Comparison of ENCODE assay signal across 18 mouse cellular contexts in genomic region chr8:106052510-106053089, GRCm38 (mm10). TPM values are rescaled to one million over a fixed set of nuclear protein-coding genes. Genes with fewer than 3 reads are reported as not detected.
DNase-seq lines count a peak whose midpoint lies in the region; ATAC-seq and TF ChIP-seq lines count a peak whose summit lies in the region.
"Had no signal": no experiment of that assay in that cellular context is flagged by ENCODE, and none has a peak within 500 bp of the region (broad histone marks: within the 10 kb centered on the region; RNA-seq: fewer than 3 reads in every experiment).

No protein-coding gene starts in this region.

- no peak for TF ChIP-seq EP300 in heart, postnatal 0 days (IDR thresholded peaks at IDR 0.05; ENCODE audit: low read depth)

- intact Hi-C loops in gastrocnemius, postnatal 36 days (cut with DNase I), result no loop called here
- intact Hi-C loops in left cerebral cortex, postnatal 36 days (cut with DNase I), result no loop called here

- H3K27me3 ChIP-seq in heart, postnatal 0 days (ENCODE audit: control insufficient read depth, insufficient read depth, low read length), result no peaks in the 10 kb centered on the region
- no peaks in the 10 kb centered on the region for H3K27me3 ChIP-seq in intestine, embryonic 14.5 days (replicated peaks; ENCODE audit: control insufficient read depth, insufficient read depth, low read length)
- no peaks in the 10 kb centered on the region for H3K27me3 ChIP-seq in neural tube, embryonic 15.5 days (replicated peaks)
- H3K27me3 ChIP-seq: heart, embryonic 12.5 days; hindbrain, embryonic 15.5 days had no signal

- ATAC-seq in heart, postnatal 0 days (ENCODE audit: insufficient read depth, low read depth), result no peak
- ATAC-seq in intestine, embryonic 14.5 days (replicated peaks; ENCODE audit: low FRiP score, low TSS enrichment, low read depth), result no peak
- no peak for ATAC-seq in neural tube, embryonic 15.5 days (ENCODE audit: low FRiP score)

- no peak overlapping the region for H3K9ac ChIP-seq in heart, postnatal 0 days (replicated peaks; ENCODE audit: low read depth, low read length)
- H3K9ac ChIP-seq in intestine, embryonic 14.5 days (ENCODE audit: low read length), result no peak overlapping the region
- no peak overlapping the region for H3K9ac ChIP-seq in neural tube, embryonic 15.5 days (replicated peaks)
- H3K9ac ChIP-seq: heart, embryonic 12.5 days; hindbrain, embryonic 15.5 days had no signal

- H3K9me3 ChIP-seq in heart, postnatal 0 days (replicated peaks; ENCODE audit: control insufficient read depth, low read length), result no peaks in the 10 kb centered on the region
- H3K9me3 ChIP-seq in intestine, embryonic 14.5 days (ENCODE audit: control insufficient read depth, low read length), result no peaks in the 10 kb centered on the region
- no peaks in the 10 kb centered on the region for H3K9me3 ChIP-seq in neural tube, embryonic 15.5 days (replicated peaks)
- H3K9me3 ChIP-seq: heart, embryonic 12.5 days; hindbrain, embryonic 15.5 days; limb, embryonic 10.5 days; midbrain, embryonic 10.5 days had no signal

- no peaks in the 10 kb centered on the region for H3K4me1 ChIP-seq in heart, postnatal 0 days (ENCODE audit: control insufficient read depth, insufficient read depth)
- no peaks in the 10 kb centered on the region for H3K4me1 ChIP-seq in intestine, embryonic 14.5 days (replicated peaks; ENCODE audit: control insufficient read depth, insufficient read depth, low read length)
- H3K4me1 ChIP-seq in neural tube, embryonic 15.5 days, result no peaks in the 10 kb centered on the region
- H3K4me1 ChIP-seq: hindbrain, embryonic 15.5 days; limb, embryonic 10.5 days; midbrain, embryonic 10.5 days had no signal

- no peak overlapping the region; the same call in 1 of the 2 replicates for H3K4me2 ChIP-seq in heart, postnatal 0 days (ENCODE audit: low read depth, low read length)
- H3K4me2 ChIP-seq in intestine, embryonic 14.5 days (ENCODE audit: low read length), result no peak overlapping the region
- H3K4me2 ChIP-seq in neural tube, embryonic 15.5 days, result no peak overlapping the region
- H3K4me2 ChIP-seq: heart, embryonic 12.5 days; hindbrain, embryonic 15.5 days had no signal

- WGBS in heart, postnatal 0 days, result 82% methylated on average over 9 of the region's 9 CpGs
- WGBS in intestine, embryonic 14.5 days, result 83% methylated on average over 9 of the region's 9 CpGs
- 90% methylated on average over 9 of the region's 9 CpGs for WGBS in neural tube, embryonic 15.5 days

- H3K36me3 ChIP-seq in heart, postnatal 0 days (replicated peaks; ENCODE audit: control insufficient read depth, insufficient read depth, low read length), result peaks cover 26% of the 10 kb centered on the region
- peaks cover 20% of the 10 kb centered on the region for H3K36me3 ChIP-seq in intestine, embryonic 14.5 days (ENCODE audit: control insufficient read depth, insufficient read depth, low read length)
- peaks cover 38% of the 10 kb centered on the region for H3K36me3 ChIP-seq in neural tube, embryonic 15.5 days

- no peak overlapping the region for H3K4me3 ChIP-seq in heart, postnatal 0 days (ENCODE audit: low read depth, low read length)
- no peak overlapping the region for H3K4me3 ChIP-seq in intestine, embryonic 14.5 days (ENCODE audit: low read depth, low read length)
- no peak overlapping the region for H3K4me3 ChIP-seq in neural tube, embryonic 15.5 days (replicated peaks)
- H3K4me3 ChIP-seq: heart, embryonic 12.5 days; hindbrain, embryonic 15.5 days; limb, embryonic 10.5 days; midbrain, embryonic 10.5 days had no signal

- peak overlapping the region; percentile 1; the same call in 1 of the 2 replicates for H3K27ac ChIP-seq in heart, postnatal 0 days (ENCODE audit: low read depth)
- 0 out of 2 replicates have a peak overlapping the region, but pooled peaks have one; percentile 16 for H3K27ac ChIP-seq in intestine, embryonic 14.5 days (ENCODE audit: low read depth)
- no peak overlapping the region for H3K27ac ChIP-seq in neural tube, embryonic 15.5 days (replicated peaks)
- H3K27ac ChIP-seq: hindbrain, embryonic 15.5 days; limb, embryonic 10.5 days; midbrain, embryonic 10.5 days had no signal

- DNase-seq in heart, postnatal 0 days (ENCODE audit: low spot score), result no peak
- DNase-seq in heart, adult 8-10 months (ENCODE audit: low spot score), result no peak
- DNase-seq in CD4-positive, CD25-positive, alpha-beta regulatory T cell, adult 2 months (ENCODE audit: low read depth, low spot score), result peak; percentile 75
- no peak for DNase-seq in intestine, embryonic 14.5 days (ENCODE audit: low spot score)
- DNase-seq in spleen, postnatal 36 days (ENCODE audit: low spot score in 2 of 2), result peak; percentile 91 to 93
- DNase-seq in gastrocnemius, postnatal 36 days, result no peak
- DNase-seq in left cerebral cortex, postnatal 36 days (ENCODE audit: low spot score in 2 of 2), result no peak
- DNase-seq: adrenal gland, postnatal 14 days; cerebellum, adult 11-12 months; lung, adult 2 months; right cerebral cortex, adult 18-20 months had no signal

- TF ChIP-seq CTCF in heart, postnatal 0 days (IDR thresholded peaks at IDR 0.05; ENCODE audit: low read depth), result no peak

RNA-seq across cellular contexts. Expression of gene Nfatc3, which starts 6.0 kb away (rescaled TPM):
- total RNA-seq in heart, postnatal 0 days (2014; rRNA removed; ENCODE audit: low replicate concordance), result 26.6 and 28.3 TPM in 2 replicates
- 2.0 and 2.4 TPM in 2 replicates for polyA plus RNA-seq in heart, postnatal 0 days (2015; fragmentation: Nextera tagmentation; extraction: Ambion mirVana)
- 10 to 100 TPM; 14.1 to 19.5 (median 18.0) TPM for total RNA-seq in heart, adult 8-10 months (2022)
- 6.9 and 7.6 TPM in 2 replicates for polyA plus RNA-seq in intestine, embryonic 14.5 days (2014; fragmentation: Nextera tagmentation; extraction: Ambion mirVana)
- 3.5 and 4.4 TPM in 2 replicates for polyA plus RNA-seq in neural tube, embryonic 15.5 days (2015; fragmentation: Nextera tagmentation; extraction: Ambion mirVana)
- total RNA-seq in gastrocnemius, postnatal 36 days (2021), result 10 to 100 TPM; 19.5 to 22.8 TPM
- 10 to 100 TPM; 10.7 to 13.3 TPM for total RNA-seq in left cerebral cortex, postnatal 36 days (2021)

RNA-seq across cellular contexts. Expression of gene Ddx28, which starts 40.9 kb away (rescaled TPM):
- total RNA-seq in heart, postnatal 0 days (2014; rRNA removed; ENCODE audit: low replicate concordance), result 25.8 and 35.4 TPM in 2 replicates
- 10.9 TPM in 2 replicates for polyA plus RNA-seq in heart, postnatal 0 days (2015; fragmentation: Nextera tagmentation; extraction: Ambion mirVana)
- total RNA-seq in heart, adult 8-10 months (2022), result 10 to 100 TPM; 11.0 to 12.4 (median 11.2) TPM
- polyA plus RNA-seq in intestine, embryonic 14.5 days (2014; fragmentation: Nextera tagmentation; extraction: Ambion mirVana), result 16.9 and 17.9 TPM in 2 replicates
- polyA plus RNA-seq in neural tube, embryonic 15.5 days (2015; fragmentation: Nextera tagmentation; extraction: Ambion mirVana), result 20.8 and 20.9 TPM in 2 replicates
- 1 to 10 TPM; 8.2 to 9.6 TPM for total RNA-seq in gastrocnemius, postnatal 36 days (2021)
- total RNA-seq in left cerebral cortex, postnatal 36 days (2021), result 10 to 100 TPM; 14.0 to 16.3 TPM

RNA-seq across cellular contexts. Expression of gene Dpep2nb, which starts 46.8 kb away (rescaled TPM):
- total RNA-seq in heart, postnatal 0 days (2014; rRNA removed; ENCODE audit: low replicate concordance), result not detected in 2 replicates
- 0.20 and 0.21 TPM in 2 replicates for polyA plus RNA-seq in heart, postnatal 0 days (2015; fragmentation: Nextera tagmentation; extraction: Ambion mirVana)
- total RNA-seq in heart, adult 8-10 months (2022), result not detected
- polyA plus RNA-seq in intestine, embryonic 14.5 days (2014; fragmentation: Nextera tagmentation; extraction: Ambion mirVana), result not detected in 2 replicates
- polyA plus RNA-seq in neural tube, embryonic 15.5 days (2015; fragmentation: Nextera tagmentation; extraction: Ambion mirVana), result 0.14 TPM in 1 of 2 replicates, not detected in the other
- total RNA-seq in gastrocnemius, postnatal 36 days (2021), result not detected
- under 1 TPM; 0.30 to 0.36 TPM for total RNA-seq in left cerebral cortex, postnatal 36 days (2021)
- total RNA-seq: adrenal gland, postnatal 14 days had no signal
- polyA plus RNA-seq: heart, embryonic 12.5 days; hindbrain, embryonic 15.5 days; large intestine, adult 2 months; limb, embryonic 10.5 days; lung, adult 2 months; neural tube, embryonic 11.5 days had no signal

Comparison
In these comparisons a context has a peak if more than half of its experiments do, and no peak if none do; other contexts are left out.
1. DNase-seq: peak in CD4-positive, CD25-positive, alpha-beta regulatory T cell, adult 2 months (single experiment) and spleen, postnatal 36 days (2 of 2); none in heart, postnatal 0 days (single experiment), heart, adult 8-10 months (single experiment), intestine, embryonic 14.5 days (single experiment), gastrocnemius, postnatal 36 days (0 of 2) and left cerebral cortex, postnatal 36 days (0 of 2).